Mouse (Mus musculus) CD4-positive, CD25-positive, alpha-beta regulatory T cell, adult 2 months (primary cell): ENCODE results near the gene Car2.

Experiments
- DNase-seq: peaks from one replicate; pipeline ENCODE4 v3.0.0-alpha.2; 2012; ENCODE audit warnings: low read depth, low spot score

Car2 gene

DNA sequence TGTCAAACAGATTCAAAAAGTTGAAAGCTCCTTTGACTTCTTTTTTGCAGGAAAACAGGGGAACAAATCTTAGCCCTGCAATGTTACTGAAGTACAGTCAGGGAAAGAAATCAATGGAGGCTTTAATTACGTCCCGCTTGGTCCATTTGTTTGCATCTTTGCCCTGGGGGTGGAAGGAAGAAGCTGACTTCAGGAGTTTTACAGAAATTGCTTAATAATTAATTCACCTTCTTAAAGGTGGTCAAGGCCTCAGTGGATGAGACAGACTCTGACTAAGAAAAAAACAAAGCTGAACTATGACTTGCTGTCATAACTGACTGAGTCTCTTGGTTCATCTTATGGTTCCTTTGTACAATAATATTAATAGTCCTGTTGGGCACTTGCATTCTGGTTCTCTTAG is 59.6 kb downstream of the Car2 start:
- no peak for DNase-seq

DNA sequence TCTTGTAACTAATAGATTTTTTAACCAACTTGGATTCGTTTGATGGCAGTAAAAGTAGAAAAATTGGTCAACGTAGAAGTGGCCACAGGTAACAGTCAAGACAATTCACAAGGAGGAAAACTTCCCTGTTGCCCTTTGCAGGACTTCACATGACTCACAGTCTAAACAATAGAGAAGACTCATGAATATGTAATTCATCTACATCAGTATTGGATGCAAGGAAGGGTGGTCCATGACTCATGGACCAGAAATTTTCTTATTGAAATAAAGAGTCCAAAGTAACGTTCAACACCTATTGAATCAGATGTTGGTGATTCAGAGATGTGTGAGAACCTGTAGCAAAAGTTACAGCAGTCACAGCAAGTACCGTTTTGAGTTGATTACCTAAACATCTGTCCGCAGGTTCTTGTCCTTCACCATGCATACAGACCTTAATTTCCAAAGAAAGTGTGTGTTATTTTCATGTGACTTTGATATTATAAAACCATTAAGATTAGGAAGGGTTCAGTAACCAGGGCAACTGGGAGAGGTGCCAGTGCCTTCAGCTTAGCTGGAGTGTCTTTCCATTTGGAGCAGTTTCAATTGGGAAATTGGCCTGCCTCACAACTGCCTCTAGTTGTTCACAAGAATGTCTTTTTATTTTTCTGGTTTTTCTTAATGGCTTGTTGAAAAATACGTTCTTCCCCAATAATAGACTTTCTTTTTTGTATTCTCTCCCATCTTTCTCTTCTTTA is 62.2 kb downstream of the Car2 start:
- DNase-seq, result no peak

GRCm38 (mm10) chr3:14950031-14950430 is 64.0 kb downstream of the Car2 start:
- no peak for DNase-seq
